Comparison of ENCODE assay signal across 27 mouse cellular contexts in genomic region chr16:17556180-17556579, GRCm38 (mm10). TPM values are rescaled to one million over a fixed set of nuclear protein-coding genes. Genes with fewer than 3 reads are reported as not detected.
"Had no signal": no experiment of that assay in that cellular context is flagged by ENCODE, and none has a peak within 500 bp of the region (broad histone marks: within the 10 kb centered on the region; RNA-seq: fewer than 3 reads in every experiment).

No protein-coding gene starts in this region.

- ATAC-seq: hindbrain, embryonic 16.5 days; inflammation-experienced regulatory T-cells, adult 6 months; intestine, embryonic 15.5 days; intestine, postnatal 0 days had no signal

- H3K4me3 ChIP-seq: gastrocnemius, adult 2 months; heart, embryonic 10.5 days; heart, embryonic 12.5 days; hindbrain, embryonic 12.5 days; intestine, embryonic 15.5 days; kidney, embryonic 15.5 days; layer of hippocampus, adult 2 months; left cerebral cortex, adult 2 months; limb, embryonic 10.5 days; limb, embryonic 12.5 days had no signal

- H3K9ac ChIP-seq: heart, embryonic 12.5 days; hindbrain, embryonic 12.5 days; hindbrain, embryonic 14.5 days; intestine, embryonic 15.5 days; kidney, embryonic 15.5 days; limb, embryonic 12.5 days; liver, embryonic 14.5 days had no signal

- H3K36me3 ChIP-seq: heart, embryonic 10.5 days; heart, embryonic 12.5 days; hindbrain, embryonic 12.5 days; intestine, embryonic 15.5 days; kidney, embryonic 15.5 days; limb, embryonic 10.5 days; limb, embryonic 12.5 days had no signal

- H3K27ac ChIP-seq: gastrocnemius, adult 2 months; hindbrain, embryonic 12.5 days; hindbrain, embryonic 14.5 days; intestine, embryonic 15.5 days; kidney, embryonic 15.5 days; kidney, postnatal 0 days; layer of hippocampus, adult 2 months; left cerebral cortex, adult 2 months; limb, embryonic 10.5 days; limb, embryonic 12.5 days; liver, embryonic 14.5 days had no signal

- H3K4me2 ChIP-seq: heart, embryonic 12.5 days; hindbrain, embryonic 12.5 days; hindbrain, embryonic 14.5 days; intestine, embryonic 15.5 days; kidney, embryonic 15.5 days; limb, embryonic 12.5 days had no signal

- H3K27me3 ChIP-seq: heart, embryonic 12.5 days; intestine, embryonic 15.5 days had no signal

- DNase-seq: gastrocnemius, adult 2 months; gastrocnemius, postnatal 10 days; gastrocnemius, postnatal 25 days; heart, adult 18-20 months; heart, postnatal 10 days; heart, postnatal 4 days; kidney, adult 2 months; kidney, adult 9 months; kidney, postnatal 4 days had no signal

- H3K9me3 ChIP-seq: heart, embryonic 10.5 days; heart, embryonic 12.5 days; hindbrain, embryonic 12.5 days; intestine, embryonic 15.5 days; kidney, embryonic 15.5 days; limb, embryonic 10.5 days; limb, embryonic 12.5 days had no signal

RNA-seq across cellular contexts. Expression of gene Lrrc74b, which starts 4.9 kb away (rescaled TPM):
- total RNA-seq: granulocyte monocyte progenitor cell, adult 5-6 weeks; heart, adult 18-20 months; heart, adult 8-10 months; heart, postnatal 4 days; liver, adult 2 months had no signal
- polyA plus RNA-seq: limb, embryonic 10.5 days; limb, embryonic 12.5 days; liver, adult 2 months had no signal

RNA-seq across cellular contexts. Expression of gene P2rx6, which starts 5.5 kb away (rescaled TPM):
- total RNA-seq: granulocyte monocyte progenitor cell, adult 5-6 weeks had no signal
- polyA plus RNA-seq: inflammation-experienced regulatory T-cells, adult 6 months; liver, adult 2 months had no signal
